Mouse (Mus musculus) olfactory bulb, adult 2 months (tissue): ENCODE results near the gene Uqcrq. TPM values are rescaled to one million over a fixed set of nuclear protein-coding genes. Genes with fewer than 3 reads are reported as not detected.

Source experiments
- H3K27ac ChIP-seq: fragments of 200-500 bp; 2 replicates; pipeline ENCODE4 v1.5.1; 2012; ENCODE audit warnings: low read depth, low read length; ENCODE audit not compliant: insufficient read depth
- H3K4me1 ChIP-seq: fragments of 200-500 bp; 2 replicates; pipeline ENCODE4 v1.6.1; 2012; ENCODE audit warnings: low read length; ENCODE audit not compliant: control insufficient read depth, insufficient read depth
- H3K4me3 ChIP-seq: fragments of 200-500 bp; 2 replicates; pipeline ENCODE4 v1.5.1; 2012; ENCODE audit warnings: mild to moderate bottlenecking, low read depth, low read length, moderate library complexity; ENCODE audit not compliant: insufficient read depth
- CTCF ChIP-seq: fragments of 200-500 bp; IDR thresholded peaks from 2 replicates; pipeline ENCODE4 v1.5.1; 2012; ENCODE audit warnings: low read depth, mild to moderate bottlenecking, low read length, moderate library complexity; ENCODE audit not compliant: insufficient read depth
- POLR2A ChIP-seq: fragments of 200-500 bp; IDR thresholded peaks from 2 replicates; pipeline ENCODE4 v1.6.1; 2012; ENCODE audit warnings: mild to moderate bottlenecking, low read depth, low read length, moderate library complexity; ENCODE audit not compliant: insufficient read depth
- WGBS: fragments of 180-500 bp; shearing (Covaris S2); methylation state at CpG from one replicate; pipeline ENCODE4 v1.1.7; 2018; 5-methylcytosine and 5-hydroxymethylcytosine counted together
- polyA plus RNA-seq: library from polyadenylated mRNA; stranded (reverse); fragments of >200 nt; gene quantifications from 2 replicates; pipeline ENCODE4 v1.2.4, GENCODE M21; 2012; ENCODE audit warnings: low replicate concordance; ENCODE audit not compliant: missing spikeins, insufficient read depth, insufficient read length

Uqcrq gene
- polyA plus RNA-seq, 1 experiment, result 1,358 TPM

- 81% methylated on average over 6 of the region's 6 CpGs for WGBS
These were observed 4.8 kb downstream of the Uqcrq start for GRCm38 (mm10) chr11:53425711-53426255.

DNA sequence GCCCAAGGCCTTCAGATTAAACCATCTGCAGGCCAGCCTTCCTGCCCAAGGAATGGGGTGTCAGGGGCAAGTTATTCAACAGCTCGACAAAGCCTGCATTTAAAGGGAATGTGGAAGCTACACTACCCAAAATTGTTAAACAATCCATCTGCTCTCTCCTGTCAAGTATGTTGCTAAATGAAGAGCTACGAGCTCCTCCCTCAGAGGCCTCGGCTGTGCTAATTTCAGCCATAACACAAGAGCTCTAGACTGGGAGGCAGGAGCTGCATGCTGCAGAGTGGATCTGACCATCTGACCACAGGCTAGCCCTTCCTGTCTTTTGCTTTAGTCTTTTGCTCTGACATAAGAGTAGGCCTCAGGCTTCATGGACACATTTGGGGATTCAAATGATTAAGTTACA lies 5.4 kb downstream of the Uqcrq start:
- Histone ChIP-seq H3K4me1 (peaks cover 6% of the 10 kb centered on the region; the same call in 1 of the 2 replicates), H3K4me3 (no peak overlapping the region), H3K27ac (no peak overlapping the region)
- TF ChIP-seq POLR2A (no peak), CTCF (no peak)
- whole genome bisulfite sequencing, result 32% methylated on average over 3 of the region's 3 CpGs

More at GRCm38 (mm10) chr11:53425711-53426255, 4.8 kb downstream of the Uqcrq start:
- no peak for TF ChIP-seq CTCF
- no peak for TF ChIP-seq POLR2A
- Histone ChIP-seq H3K27ac (no peak overlapping the region), H3K4me3 (no peak overlapping the region), H3K4me1 (peaks cover 6% of the 10 kb centered on the region; the same call in 1 of the 2 replicates)

- Histone ChIP-seq H3K4me3 (no peak overlapping the region), H3K27ac (no peak overlapping the region), H3K4me1 (peaks cover 6% of the 10 kb centered on the region; the same call in 1 of the 2 replicates)
- 43% methylated on average over 2 of the region's 2 CpGs for WGBS
- TF ChIP-seq CTCF, result no peak
- no peak for TF ChIP-seq POLR2A
These were observed 5.8 kb downstream of the Uqcrq start for GRCm38 (mm10) chr11:53424826-53425225.

GRCm38 (mm10) chr11:53423036-53423435 lies 7.6 kb downstream of the Uqcrq start, which contains the start of gene Leap2:
Gene Leap2, minus strand, starts transcription at chr11:53423170.
- Histone ChIP-seq H3K4me1 (0 out of 2 replicates have a peak, but pooled peaks cover 4% of the 10 kb centered on the region), H3K27ac (no peak within 1 kb of the TSS), H3K4me3 (no peak within 1 kb of the TSS)
- no peak for TF ChIP-seq POLR2A
- TF ChIP-seq CTCF, result no peak
- 84% methylated on average over 4 of the region's 4 CpGs for WGBS

GRCm38 (mm10) chr11:53418048-53418447 lies 12.6 kb downstream of the Uqcrq start:
- no peak overlapping the region for H3K4me3 ChIP-seq
- TF ChIP-seq POLR2A (no peak), CTCF (no peak)
- H3K4me1 ChIP-seq, result no peaks in the 10 kb centered on the region
- H3K27ac ChIP-seq, result no peak overlapping the region

DNA sequence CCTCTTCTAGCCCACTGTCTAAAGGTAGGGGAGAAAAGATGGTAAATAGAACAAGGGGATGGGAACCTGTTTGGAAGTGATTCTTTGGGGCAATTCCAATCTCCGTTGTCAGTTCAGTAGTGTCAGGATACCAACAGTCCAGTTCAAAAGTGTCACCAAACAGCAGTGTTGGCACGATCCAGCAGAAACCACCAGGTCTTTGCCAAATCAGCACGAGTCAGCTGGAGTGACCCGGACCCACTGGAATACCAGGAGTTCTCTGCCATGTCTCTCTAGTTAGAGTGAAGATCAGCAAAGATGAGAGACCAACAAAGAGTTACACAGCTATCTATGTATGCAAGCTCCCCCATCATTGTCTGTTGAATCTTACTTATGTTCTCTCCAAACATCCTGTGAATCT lies 16.8 kb downstream of the Uqcrq start:
- Histone ChIP-seq H3K4me1 (no peaks in the 10 kb centered on the region), H3K27ac (no peak overlapping the region), H3K4me3 (no peak overlapping the region)
- TF ChIP-seq CTCF (no peak), POLR2A (no peak)
- 85% methylated on average over 4 of the region's 4 CpGs for WGBS

- no peaks in the 10 kb centered on the region for H3K4me1 ChIP-seq
- H3K4me3 ChIP-seq, result no peak overlapping the region
- no peak overlapping the region for H3K27ac ChIP-seq
- TF ChIP-seq CTCF (no peak), POLR2A (no peak)
These were observed 18.9 kb downstream of the Uqcrq start for GRCm38 (mm10) chr11:53411738-53412137.

DNA sequence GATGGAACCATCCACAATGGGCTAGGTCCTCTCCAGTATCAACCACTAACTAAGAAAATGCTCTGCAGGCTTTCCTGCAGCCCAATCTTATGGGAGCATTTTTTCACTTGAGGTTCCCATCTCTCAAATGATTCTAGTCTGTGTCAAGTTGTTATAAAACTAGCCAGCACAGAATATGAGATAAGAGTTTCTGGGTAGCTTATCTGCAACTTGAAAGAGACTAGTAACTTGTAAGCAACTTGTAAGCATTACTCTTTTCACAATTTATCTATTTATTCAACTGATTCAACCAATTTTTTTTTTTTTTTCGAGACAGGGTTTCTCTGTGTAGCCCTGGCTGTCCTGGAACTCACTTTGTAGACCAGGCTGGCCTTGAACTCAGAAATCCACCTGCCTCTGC lies 27.0 kb downstream of the Uqcrq start:
- 100% methylated on average over 1 of the region's 1 CpGs for WGBS
- H3K4me3 ChIP-seq, result no peak overlapping the region
- H3K4me1 ChIP-seq, result 0 out of 2 replicates have a peak, but pooled peaks cover 4% of the 10 kb centered on the region
- no peak overlapping the region for H3K27ac ChIP-seq
- TF ChIP-seq CTCF (no peak), POLR2A (no peak)

DNA sequence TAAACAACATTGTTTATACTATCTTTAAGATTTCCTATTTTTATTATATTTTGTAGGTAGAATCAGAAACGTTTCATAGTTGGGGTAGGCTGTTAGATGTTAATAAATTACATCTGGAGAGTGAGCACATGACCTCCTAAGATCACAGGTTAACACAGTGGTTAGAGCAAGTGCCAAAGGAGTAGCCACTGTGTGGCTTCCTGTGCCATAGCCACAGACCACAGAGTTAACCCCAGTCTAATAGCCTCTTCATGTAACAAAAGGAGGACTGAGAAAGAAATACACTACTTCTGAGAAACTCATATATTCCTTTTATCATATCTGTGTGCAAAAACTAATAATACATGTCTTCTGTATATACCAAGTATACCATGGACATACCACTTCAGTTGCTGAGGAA lies 36.8 kb downstream of the Uqcrq start:
- no peak for TF ChIP-seq POLR2A
- no peak for TF ChIP-seq CTCF
- Histone ChIP-seq H3K4me3 (no peak overlapping the region), H3K27ac (no peak overlapping the region), H3K4me1 (no peaks in the 10 kb centered on the region)
- 84% methylated on average over 1 of the region's 1 CpGs for WGBS
